Comparison of ENCODE assay signal across 11 mouse cellular contexts in the genomic region with DNA sequence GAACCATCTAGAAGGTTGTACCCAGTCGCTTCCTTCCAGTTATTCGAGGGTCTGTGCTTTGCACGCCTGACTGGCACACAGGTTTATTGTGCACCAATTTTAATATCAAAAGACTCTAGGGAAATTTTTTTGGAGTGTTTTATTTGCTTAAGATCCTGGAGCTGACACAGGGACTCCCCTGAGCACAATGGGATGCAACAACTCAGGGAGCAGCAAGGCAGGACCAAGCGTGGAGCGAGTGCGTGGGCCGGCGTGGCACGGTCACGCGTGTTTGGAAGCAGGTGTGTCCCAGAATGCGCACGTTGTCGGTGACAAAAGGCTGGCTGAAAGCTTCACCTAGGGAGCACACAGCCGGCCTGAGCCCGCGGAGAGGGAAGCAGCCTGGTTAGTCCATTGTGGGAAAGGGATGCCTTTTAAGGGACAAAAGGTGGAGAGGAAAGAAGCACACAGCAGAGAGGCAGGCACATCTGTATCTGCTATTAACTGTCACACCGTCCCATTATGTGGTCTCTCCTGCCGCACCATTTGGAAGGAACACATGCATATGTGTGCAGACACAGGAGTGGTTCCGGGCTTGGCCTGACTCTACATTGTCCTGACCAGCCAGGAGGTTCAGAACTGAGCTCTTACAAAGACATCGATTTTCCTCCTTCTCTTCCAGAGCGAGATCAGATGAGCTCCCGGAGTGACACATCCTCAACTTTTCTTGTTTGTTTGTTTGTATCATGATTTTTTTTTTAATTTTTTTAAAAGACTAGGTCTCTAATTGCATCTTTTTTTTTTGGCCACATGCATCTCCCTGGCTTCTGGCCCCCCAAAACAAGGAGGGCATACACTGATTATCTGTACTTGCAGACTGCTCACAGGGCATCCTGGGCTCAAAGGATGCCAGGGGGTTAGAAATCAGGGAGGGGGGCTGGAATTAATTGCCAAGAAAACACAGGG.
DNase-seq lines count a peak whose midpoint lies in the region; ATAC-seq lines count a peak whose summit lies in the region.
"Had no signal": no experiment of that assay in that cellular context is flagged by ENCODE, and none has a peak within 500 bp of the region (broad histone marks: within the 10 kb centered on the region; RNA-seq: fewer than 3 reads in every experiment).

No protein-coding gene starts in this region.

- 53% methylated on average over 23 of the region's 23 CpGs for WGBS in kidney, embryonic 16.5 days
- 25% methylated on average over 23 of the region's 23 CpGs for WGBS in embryonic facial prominence, embryonic 10.5 days
- WGBS in hindbrain, embryonic 14.5 days, result 15% methylated on average over 23 of the region's 23 CpGs

- H3K36me3 ChIP-seq in kidney, embryonic 16.5 days (ENCODE audit: insufficient read depth, low read length), result no peaks in the 10 kb centered on the region
- H3K36me3 ChIP-seq in embryonic facial prominence, embryonic 10.5 days (replicated peaks), result peaks cover under 1% of the 10 kb centered on the region; the same call in 1 of the 2 replicates
- no peaks in the 10 kb centered on the region for H3K36me3 ChIP-seq in hindbrain, embryonic 14.5 days (replicated peaks; ENCODE audit: control insufficient read depth, insufficient read depth)

- H3K27me3 ChIP-seq in kidney, embryonic 16.5 days (ENCODE audit: insufficient read depth, low read length), result no peaks in the 10 kb centered on the region
- H3K27me3 ChIP-seq in embryonic facial prominence, embryonic 10.5 days (replicated peaks; ENCODE audit: low read depth, poor library complexity, severe bottlenecking), result no peaks in the 10 kb centered on the region
- no peaks in the 10 kb centered on the region for H3K27me3 ChIP-seq in hindbrain, embryonic 14.5 days (ENCODE audit: control insufficient read depth, insufficient read depth, low read length)

- no peaks in the 10 kb centered on the region for H3K9me3 ChIP-seq in kidney, embryonic 16.5 days (ENCODE audit: low read length)
- no peaks in the 10 kb centered on the region for H3K9me3 ChIP-seq in embryonic facial prominence, embryonic 10.5 days
- H3K9me3 ChIP-seq in hindbrain, embryonic 14.5 days (ENCODE audit: control insufficient read depth, low read length), result no peaks in the 10 kb centered on the region

- no peak overlapping the region for H3K4me2 ChIP-seq in kidney, embryonic 16.5 days (replicated peaks; ENCODE audit: low read depth, low read length)
- H3K4me2 ChIP-seq in hindbrain, embryonic 14.5 days (replicated peaks), result no peak overlapping the region

- DNase-seq in kidney, postnatal 36 days, result no peak
- DNase-seq in embryonic facial prominence, embryonic 10.5 days (ENCODE audit: low spot score), result peak; percentile 37
- DNase-seq in hindbrain, embryonic 14.5 days (ENCODE audit: low spot score), result no peak
- peak; percentile 54 for DNase-seq in neural tube, embryonic 10.5 days (ENCODE audit: extremely low spot score, low spot score)
- no peak for DNase-seq in frontal cortex, postnatal 25 days (ENCODE audit: low spot score in 2 of 2)
- no peak for DNase-seq in right cerebral cortex, postnatal 25 days
- DNase-seq: cerebellum, adult 8-10 months; thymus, postnatal 25 days had no signal

- no peak overlapping the region for H3K4me3 ChIP-seq in kidney, embryonic 16.5 days (ENCODE audit: low read length)
- no peak overlapping the region for H3K4me3 ChIP-seq in embryonic facial prominence, embryonic 10.5 days
- no peak overlapping the region for H3K4me3 ChIP-seq in hindbrain, embryonic 14.5 days (replicated peaks; ENCODE audit: low read length)

- peaks cover 69% of the 10 kb centered on the region for H3K4me1 ChIP-seq in kidney, embryonic 16.5 days (ENCODE audit: insufficient read depth, low read length)
- H3K4me1 ChIP-seq in embryonic facial prominence, embryonic 10.5 days, result peaks cover 98% of the 10 kb centered on the region
- peaks cover 75% of the 10 kb centered on the region for H3K4me1 ChIP-seq in hindbrain, embryonic 14.5 days (replicated peaks; ENCODE audit: control insufficient read depth, insufficient read depth, low read length)

- H3K9ac ChIP-seq in kidney, embryonic 16.5 days (replicated peaks; ENCODE audit: low read length), result no peak overlapping the region
- peak overlapping the region; percentile 55 for H3K9ac ChIP-seq in hindbrain, embryonic 14.5 days
- H3K9ac ChIP-seq: liver, embryonic 14.5 days had no signal

- H3K27ac ChIP-seq in kidney, embryonic 16.5 days (ENCODE audit: low read length), result peak overlapping the region; percentile 84; the same call in 1 of the 2 replicates
- peak overlapping the region; percentile 94 for H3K27ac ChIP-seq in embryonic facial prominence, embryonic 10.5 days (replicated peaks)
- H3K27ac ChIP-seq in hindbrain, embryonic 14.5 days, result peak overlapping the region; percentile 71
- H3K27ac ChIP-seq: liver, embryonic 14.5 days had no signal

- no peak for ATAC-seq in kidney, embryonic 16.5 days (ENCODE audit: low FRiP score, low TSS enrichment)
- no peak for ATAC-seq in hindbrain, embryonic 14.5 days (ENCODE audit: low FRiP score)
- ATAC-seq in CD4-positive, CD25-positive, alpha-beta regulatory T cell, adult 4 months, result no peak

Comparison
In these comparisons a context has a peak if more than half of its experiments do, and no peak if none do; other contexts are left out.
1. DNase-seq: peak in embryonic facial prominence, embryonic 10.5 days (single experiment) and neural tube, embryonic 10.5 days (single experiment); none in kidney, postnatal 36 days (0 of 2), hindbrain, embryonic 14.5 days (single experiment), frontal cortex, postnatal 25 days (0 of 2) and right cerebral cortex, postnatal 25 days (single experiment).
2. Peak in every context shown above with its lines, with median percentiles within 50 percentile points of each other: H3K27ac ChIP-seq.